Mouse (Mus musculus): ENCODE results near the gene Ckm.

Gene Ckm

GRCm38 (mm10) chr7:19388699-19389413, 15.7 kb upstream of the Ckm start:
- DNase-seq (ENCODE audit: low read depth), result no peak

- DNase-seq (ENCODE audit: low read depth), result no peak
Observed at GRCm38 (mm10) chr7:19394484-19394883, 10.1 kb upstream of the Ckm start.

GRCm38 (mm10) chr7:19399496-19400280, 4.9 kb upstream of the Ckm start:
- DNase-seq (ENCODE audit: low read depth), result no peak

GRCm38 (mm10) chr7:19400946-19401345, 3.6 kb upstream of the Ckm start:
- no peak for DNase-seq (ENCODE audit: low read depth)

GRCm38 (mm10) chr7:19402535-19403112, 2.0 kb upstream of the Ckm start:
- DNase-seq (ENCODE audit: low read depth), result no peak

GRCm38 (mm10) chr7:19403731-19404296, 762 bp upstream of the Ckm start, which contains the start of gene Klc3:
Gene Klc3 (minus strand): TSS chr7:19404104.
- peak; percentile 68 for DNase-seq (ENCODE audit: low read depth)

DNA sequence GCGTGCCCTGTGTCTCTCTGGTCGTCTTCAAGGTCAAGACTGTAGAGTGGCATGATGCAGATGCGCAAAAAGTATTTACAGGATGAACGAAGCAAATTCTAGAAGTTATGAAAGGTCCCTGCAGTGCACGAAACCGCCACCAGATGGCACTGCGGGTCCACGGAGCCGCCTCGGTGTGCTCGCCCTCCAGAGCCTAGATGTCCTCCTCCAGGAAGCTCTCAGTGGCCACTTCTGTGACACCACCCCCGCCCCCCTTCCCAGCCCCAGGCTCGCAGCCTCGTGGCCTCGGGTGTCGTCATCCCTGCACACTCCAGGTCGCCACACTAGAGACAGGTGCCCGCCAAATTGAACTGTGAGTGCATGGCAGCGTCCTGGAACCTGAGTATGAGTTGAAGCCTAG, 841 bp downstream of the Ckm start:
- peak; percentile 79 for DNase-seq (ENCODE audit: low read depth)

DNA sequence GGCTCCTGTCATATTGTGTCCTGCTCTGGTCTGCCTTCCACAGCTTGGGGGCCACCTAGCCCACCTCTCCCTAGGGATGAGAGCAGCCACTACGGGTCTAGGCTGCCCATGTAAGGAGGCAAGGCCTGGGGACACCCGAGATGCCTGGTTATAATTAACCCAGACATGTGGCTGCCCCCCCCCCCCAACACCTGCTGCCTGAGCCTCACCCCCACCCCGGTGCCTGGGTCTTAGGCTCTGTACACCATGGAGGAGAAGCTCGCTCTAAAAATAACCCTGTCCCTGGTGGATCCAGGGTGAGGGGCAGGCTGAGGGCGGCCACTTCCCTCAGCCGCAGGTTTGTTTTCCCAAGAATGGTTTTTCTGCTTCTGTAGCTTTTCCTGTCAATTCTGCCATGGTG, 5.2 kb downstream of the Ckm start:
- no peak for DNase-seq (ENCODE audit: low read depth)

DNA sequence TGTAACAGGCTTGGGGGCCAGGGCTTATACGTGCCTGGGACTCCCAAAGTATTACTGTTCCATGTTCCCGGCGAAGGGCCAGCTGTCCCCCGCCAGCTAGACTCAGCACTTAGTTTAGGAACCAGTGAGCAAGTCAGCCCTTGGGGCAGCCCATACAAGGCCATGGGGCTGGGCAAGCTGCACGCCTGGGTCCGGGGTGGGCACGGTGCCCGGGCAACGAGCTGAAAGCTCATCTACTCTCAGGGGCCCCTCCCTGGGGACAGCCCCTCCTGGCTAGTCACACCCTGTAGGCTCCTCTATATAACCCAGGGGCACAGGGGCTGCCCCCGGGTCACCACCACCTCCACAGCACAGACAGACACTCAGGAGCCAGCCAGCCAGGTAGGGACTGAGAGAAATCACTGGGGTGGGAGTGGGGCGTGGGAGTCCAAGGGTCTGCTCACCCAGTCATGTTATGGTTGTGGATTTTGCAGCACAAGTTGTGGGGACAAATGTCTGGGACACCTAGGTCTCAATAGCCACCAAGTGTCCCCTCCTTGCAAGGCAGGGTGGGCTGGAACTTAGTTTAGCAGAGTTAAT, 6.3 kb downstream of the Ckm start:
- DNase-seq (ENCODE audit: low read depth), result no peak

GRCm38 (mm10) chr7:19411783-19412182, 7.2 kb downstream of the Ckm start:
- no peak for DNase-seq (ENCODE audit: low read depth)

DNA sequence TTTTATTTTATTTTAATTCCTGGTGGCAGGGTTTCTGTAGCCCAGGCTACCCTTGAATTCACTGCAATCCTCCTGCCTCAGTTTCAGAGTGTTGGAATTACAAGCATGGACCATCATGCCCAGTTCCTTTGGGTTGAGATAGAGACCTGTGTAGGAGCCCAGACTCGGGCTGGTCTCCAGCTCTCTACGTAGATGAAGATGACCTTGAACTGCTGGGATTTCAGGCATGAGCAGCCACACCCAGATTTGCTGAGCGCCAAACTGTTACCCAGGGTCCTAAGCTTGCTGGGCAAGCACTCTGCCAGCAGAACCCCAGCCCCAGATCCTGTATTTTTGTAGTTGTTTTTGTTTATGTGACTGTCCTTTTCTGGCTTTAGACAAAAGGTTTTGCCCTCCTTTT, 8.9 kb downstream of the Ckm start:
- no peak for DNase-seq (ENCODE audit: low read depth)

DNA sequence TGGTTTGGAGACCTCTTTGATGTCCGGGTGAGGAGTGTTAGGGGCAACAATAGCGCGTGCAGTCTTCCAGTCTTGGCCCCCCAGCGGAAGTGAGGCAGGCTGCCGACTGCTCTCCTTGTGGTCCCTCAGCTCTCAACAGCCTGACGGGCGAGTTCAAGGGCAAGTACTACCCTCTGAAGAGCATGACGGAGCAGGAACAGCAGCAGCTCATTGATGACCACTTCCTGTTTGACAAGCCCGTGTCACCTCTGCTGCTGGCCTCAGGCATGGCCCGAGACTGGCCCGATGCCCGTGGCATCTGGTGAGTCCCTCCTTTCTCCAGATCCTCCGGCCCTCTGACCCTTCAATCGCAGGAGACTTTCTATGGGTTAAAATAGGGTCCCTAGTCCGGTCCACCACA, 12.0 kb downstream of the Ckm start:
- no peak for DNase-seq (ENCODE audit: low read depth)

GRCm38 (mm10) chr7:19420121-19420520, 15.5 kb downstream of the Ckm start:
- DNase-seq (ENCODE audit: low read depth), result no peak

DNA sequence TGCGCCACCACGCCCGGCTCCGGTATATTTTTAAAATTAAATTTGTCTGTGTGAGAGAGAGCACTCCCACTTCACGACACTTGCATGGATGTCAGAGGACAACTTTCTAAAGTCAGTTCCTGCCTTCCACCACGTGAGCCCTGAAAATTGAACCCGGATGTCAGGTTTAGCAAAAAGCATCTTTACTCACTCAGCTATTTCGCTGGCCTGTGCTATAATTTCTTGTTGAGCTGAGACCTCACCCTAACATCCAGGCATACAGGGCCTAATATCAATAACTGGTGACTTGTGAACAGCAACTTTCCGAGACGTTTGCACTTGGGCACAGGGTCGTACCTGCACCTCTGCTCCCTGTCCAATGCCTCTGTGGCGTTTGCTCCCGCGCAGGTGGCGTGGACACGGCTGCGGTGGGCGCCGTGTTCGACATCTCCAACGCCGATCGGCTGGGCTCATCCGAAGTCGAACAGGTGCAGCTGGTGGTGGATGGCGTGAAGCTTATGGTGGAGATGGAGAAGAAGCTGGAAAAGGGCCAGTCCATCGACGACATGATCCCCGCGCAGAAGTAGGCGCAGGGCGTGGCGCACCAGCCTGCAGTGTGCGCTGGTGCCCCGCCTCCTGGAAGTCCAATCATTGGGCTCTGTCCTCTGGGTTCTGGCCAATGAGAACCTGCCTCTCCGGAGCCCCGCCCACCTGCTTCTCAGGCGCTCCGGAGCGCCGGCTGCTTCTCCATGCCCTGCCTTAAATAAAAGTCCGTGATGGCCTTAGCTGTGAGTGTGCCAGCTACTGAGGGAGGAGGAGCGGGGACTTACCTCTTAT, 16.5 kb downstream of the Ckm start:
- peak; percentile 83 for DNase-seq (ENCODE audit: low read depth)

DNA sequence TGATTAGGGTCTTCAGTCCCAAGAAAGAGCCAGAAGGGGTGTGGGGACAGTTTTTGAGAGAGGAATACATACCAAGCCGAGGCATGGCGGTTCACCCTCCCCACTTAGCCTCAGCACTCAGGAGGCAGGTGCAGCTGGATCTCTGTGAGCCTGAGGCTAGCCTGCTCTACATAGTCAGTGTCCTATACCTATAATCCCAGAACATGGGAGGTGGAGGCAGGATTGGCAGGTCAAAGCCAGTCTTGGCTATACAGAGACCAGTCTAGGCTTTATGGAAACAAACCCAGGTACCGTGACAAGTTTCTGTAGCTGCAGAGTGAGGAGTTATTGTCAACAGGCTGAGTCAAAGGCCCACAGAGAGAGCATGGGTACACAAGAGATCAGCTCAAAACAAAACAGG, 18.5 kb downstream of the Ckm start:
- no peak for DNase-seq (ENCODE audit: low read depth)

- DNase-seq (ENCODE audit: low read depth), result no peak
Observed at GRCm38 (mm10) chr7:19424051-19424450, 19.5 kb downstream of the Ckm start.

DNA sequence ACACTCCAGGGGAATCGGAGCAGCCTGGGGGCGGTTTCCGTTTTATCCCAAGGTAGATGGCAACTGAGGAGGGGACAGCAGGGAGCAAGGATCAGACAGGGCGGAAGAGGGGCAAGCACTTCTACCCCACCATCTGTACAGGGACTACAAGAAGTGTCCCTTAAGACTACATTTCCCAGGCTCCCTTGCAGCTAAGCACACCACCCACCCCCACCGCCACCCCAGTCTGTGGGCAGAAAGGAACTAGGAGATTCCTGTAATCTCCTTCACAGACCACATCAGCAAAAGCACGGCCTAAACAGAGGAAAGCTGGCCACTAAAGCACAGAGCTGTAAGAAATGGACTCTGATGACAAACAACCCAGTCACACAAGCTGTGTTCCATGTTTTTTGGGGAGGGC, 21.8 kb downstream of the Ckm start:
- DNase-seq (ENCODE audit: low read depth), result no peak

- no peak for DNase-seq (ENCODE audit: low read depth)
Observed at GRCm38 (mm10) chr7:19426888-19427287, 22.3 kb downstream of the Ckm start.

DNA sequence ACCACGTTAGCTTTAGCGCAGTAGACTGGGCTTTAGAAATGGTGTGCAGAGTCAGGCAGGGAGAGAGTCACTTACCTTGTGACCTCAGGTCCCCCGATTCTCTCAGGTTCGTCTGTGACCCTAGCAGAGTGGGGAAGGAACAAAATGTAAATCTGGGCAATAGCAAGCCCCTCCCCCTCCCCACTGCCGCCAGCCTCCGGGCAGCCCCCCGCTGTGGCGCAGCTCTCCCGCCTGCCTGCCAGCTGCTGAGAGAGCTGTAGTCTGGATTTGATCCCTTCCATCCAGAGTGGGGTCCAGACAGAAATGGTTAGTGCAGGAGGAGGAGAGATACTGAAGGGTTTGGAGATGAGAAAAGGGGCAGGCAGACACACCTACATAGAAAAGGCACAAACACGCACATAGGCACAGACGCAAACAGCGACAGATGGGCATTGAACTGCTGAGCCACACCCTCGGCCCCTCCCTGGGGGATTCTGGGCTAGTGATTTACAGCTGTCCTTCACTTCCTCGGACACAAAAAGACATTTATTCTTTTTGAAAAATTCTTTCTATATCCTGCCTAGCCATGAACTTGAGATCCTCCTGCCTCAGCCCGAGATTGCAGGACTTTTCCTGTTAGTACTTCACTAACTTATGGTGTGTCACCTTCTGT, 23.5 kb downstream of the Ckm start:
- DNase-seq (ENCODE audit: low read depth), result no peak

DNA sequence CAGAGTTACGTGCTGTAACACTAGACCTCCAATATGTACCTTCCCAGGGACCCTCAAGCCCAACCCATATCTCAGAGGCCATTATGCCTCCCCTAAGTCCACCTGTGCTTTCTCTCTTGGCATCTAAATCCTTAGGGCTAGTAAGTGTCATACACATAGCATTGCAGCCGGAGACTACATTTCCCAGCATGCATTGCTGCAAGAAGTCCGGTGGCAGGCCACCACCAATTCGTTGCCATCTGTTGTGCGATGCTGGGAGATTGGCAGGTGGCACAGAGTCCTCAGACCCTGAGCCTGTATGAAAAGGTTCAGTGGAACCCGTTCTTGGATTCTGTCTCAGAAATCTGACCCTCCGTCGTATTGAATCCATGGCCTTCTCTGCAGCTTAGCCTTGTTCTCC, 25.1 kb downstream of the Ckm start:
- DNase-seq (ENCODE audit: low read depth), result no peak

DNA sequence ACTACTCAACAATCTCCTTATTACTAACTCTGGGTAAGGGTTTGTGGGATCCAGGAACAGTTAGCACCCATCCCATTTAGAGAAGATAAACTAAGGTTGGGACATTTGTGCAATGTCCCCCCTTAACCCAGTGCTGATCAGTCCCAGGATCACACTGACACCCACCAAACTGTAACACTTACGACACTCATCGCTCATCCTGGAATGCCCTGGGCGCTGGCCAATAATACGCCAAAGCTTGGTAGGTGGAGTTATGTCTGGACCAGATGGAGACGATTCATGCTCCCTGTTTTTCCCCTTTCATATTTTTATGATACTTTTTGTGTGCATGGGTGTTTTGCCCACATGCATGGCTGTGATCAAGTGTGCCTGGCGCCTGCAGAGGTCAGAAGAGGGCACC, 25.8 kb downstream of the Ckm start:
- no peak for DNase-seq (ENCODE audit: low read depth)
